Mouse (Mus musculus): ENCODE measurements around the gene Dnmt3a. TPM values are rescaled to one million over a fixed set of nuclear protein-coding genes. Genes with fewer than 3 reads are reported as not detected.

Gene Dnmt3a
- total and polyA plus RNA-seq, 3 experiments: 15.5 to 61.5 (median 23.4) TPM

GRCm38 (mm10) chr12:3915852-3916251 is 110.0 kb downstream of the Dnmt3a start:
- Histone ChIP-seq H3K4me2 (ENCODE audit: insufficient read depth, low read depth, poor library complexity, severe bottlenecking) (no peak overlapping the region), H3K4me3 (replicated peaks in 1 of 3; ENCODE audit: low read depth in 2 of 3, low read length in 2 of 3, poor library complexity in 1 of 3) (no peak overlapping the region), H3K27me3 (replicated peaks) (no peaks in the 10 kb centered on the region), H3K27ac (ENCODE audit: insufficient read depth, low read depth) (no peak overlapping the region), H3K4me1 (ENCODE audit: control insufficient read depth in 1 of 2, insufficient read depth in 2 of 2) (peaks cover 2 to 32% of the 10 kb centered on the region in 2 experiments; a peak in 3 of 4 replicates), H3K36me3 (replicated peaks in 1 of 2; ENCODE audit: control insufficient read depth in 1 of 2, insufficient read depth in 1 of 2, low read length in 1 of 2) (peaks cover 0 to 38% of the 10 kb centered on the region in 2 experiments), H3K79me2 (replicated peaks; ENCODE audit: control insufficient read depth, extremely low read depth, insufficient read depth, poor library complexity, severe bottlenecking) (no peaks in the 10 kb centered on the region), H3K9me3 (replicated peaks; ENCODE audit: low read length) (no peaks in the 10 kb centered on the region), H3K9ac (ENCODE audit: insufficient read depth, low read depth) (no peak overlapping the region)
- in situ Hi-C loops (cut with MboI; ENCODE audit: low pct_ligation_motif_present, low pct_unique_long_range_greater_than_20kb, low sequenced_read_pairs): no loop called here
- no peak for TF ChIP-seq ZC3H11A (IDR thresholded peaks at IDR 0.05; ENCODE audit: low read depth, low read length)
- TF ChIP-seq USF2 (conservative IDR thresholded peaks at IDR 0.05; ENCODE audit: low read depth, low read length): no peak
- TF ChIP-seq ZKSCAN1 (IDR thresholded peaks at IDR 0.05; ENCODE audit: borderline replicate concordance, low read depth, low read length): no peak
- no peak for TF ChIP-seq UBTF (IDR thresholded peaks at IDR 0.05; ENCODE audit: low read depth, low read length)
- TF ChIP-seq KAT2A (IDR thresholded peaks at IDR 0.05; ENCODE audit: insufficient replicate concordance, low read length): no peak
- no peak for TF ChIP-seq ETS1 (conservative IDR thresholded peaks at IDR 0.05; ENCODE audit: low read depth, low read length)
- no peak for TF ChIP-seq EP300 (IDR thresholded peaks at IDR 0.05; ENCODE audit: low read length)
- TF ChIP-seq E2F4 (IDR thresholded peaks at IDR 0.05; ENCODE audit: insufficient replicate concordance, low read depth, low read length): no peak
- TF ChIP-seq NELFE (IDR thresholded peaks at IDR 0.05; ENCODE audit: low read depth, low read length): no peak
- no peak for TF ChIP-seq MEF2A (IDR thresholded peaks at IDR 0.05; ENCODE audit: borderline replicate concordance, low read depth, low read length)
- TF ChIP-seq POLR2AphosphoS2 (IDR thresholded peaks at IDR 0.05; ENCODE audit: low read depth, low read length): no peak
- TF ChIP-seq ZNF384 (IDR thresholded peaks at IDR 0.05; ENCODE audit: low read depth, low read length): no peak
- TF ChIP-seq NRF1 (IDR thresholded peaks at IDR 0.05; ENCODE audit: low read depth, low read length): no peak
- TF ChIP-seq JUND (conservative IDR thresholded peaks at IDR 0.05; ENCODE audit: low read depth, low read length): no peak
- TF ChIP-seq PAX5 (IDR thresholded peaks at IDR 0.05; ENCODE audit: low read length): no peak
- TF ChIP-seq RAD21 (IDR thresholded peaks at IDR 0.05; ENCODE audit: low read depth, low read length): no peak
- TF ChIP-seq CHD2 (IDR thresholded peaks at IDR 0.05; ENCODE audit: low read length): no peak
- TF ChIP-seq MXI1 (IDR thresholded peaks at IDR 0.05; ENCODE audit: low read depth, low read length): no peak
- no peak for DNase-seq (ENCODE audit: extremely low read depth)
- dilution Hi-C loops (cut with MboI; ENCODE audit: extremely low pct_ligation_motif_present, extremely low pct_unique_long_range_greater_than_20kb, low sequenced_read_pairs): no loop called here

- H3K27me3 ChIP-seq (replicated peaks): no peaks in the 10 kb centered on the region
- TF ChIP-seq MEF2A (IDR thresholded peaks at IDR 0.05; ENCODE audit: borderline replicate concordance, low read depth, low read length) (no peak), MAX (IDR thresholded peaks at IDR 0.05; ENCODE audit: low read length) (0 out of 2 replicates have a peak, but pooled peaks have one; percentile 30)
- H3K4me3 ChIP-seq (replicated peaks in 1 of 3; ENCODE audit: low read depth in 2 of 3, low read length in 2 of 3, poor library complexity in 1 of 3): no peak overlapping the region
- H3K79me2 ChIP-seq (replicated peaks; ENCODE audit: control insufficient read depth, extremely low read depth, insufficient read depth, poor library complexity, severe bottlenecking): no peaks in the 10 kb centered on the region
- no peaks in the 10 kb centered on the region for H3K9me3 ChIP-seq (replicated peaks; ENCODE audit: low read length)
- in situ Hi-C loops (cut with MboI; ENCODE audit: low pct_ligation_motif_present, low pct_unique_long_range_greater_than_20kb, low sequenced_read_pairs) (no loop called here), dilution Hi-C loops (cut with MboI; ENCODE audit: extremely low pct_ligation_motif_present, extremely low pct_unique_long_range_greater_than_20kb, low sequenced_read_pairs) (no loop called here)
- peaks cover 0 to 23% of the 10 kb centered on the region in 2 experiments for H3K36me3 ChIP-seq (replicated peaks in 1 of 2; ENCODE audit: control insufficient read depth in 1 of 2, insufficient read depth in 1 of 2, low read length in 1 of 2)
- DNase-seq (ENCODE audit: extremely low read depth): peak; percentile 19
- no peak overlapping the region for H3K27ac ChIP-seq (ENCODE audit: insufficient read depth, low read depth)
- H3K4me1 ChIP-seq (ENCODE audit: control insufficient read depth in 1 of 2, insufficient read depth in 2 of 2): peaks cover 2 to 32% of the 10 kb centered on the region in 2 experiments; a peak in 3 of 4 replicates
- no peak overlapping the region for H3K9ac ChIP-seq (ENCODE audit: insufficient read depth, low read depth)
- H3K4me2 ChIP-seq (ENCODE audit: insufficient read depth, low read depth, poor library complexity, severe bottlenecking): no peak overlapping the region
These were observed 112.0 kb downstream of the Dnmt3a start for GRCm38 (mm10) chr12:3917668-3918341.

Measured in CH12.LX (cell line).